Mouse (Mus musculus): Measurements from ENCODE around the gene Ripor2. TPM values are rescaled to one million over a fixed set of nuclear protein-coding genes. Genes with fewer than 3 reads are reported as not detected.

The Ripor2 gene
- total and polyA plus RNA-seq, 3 experiments, result 4.7 to 8.2 (median 7.4) TPM

GRCm38 (mm10) chr13:24634346-24635120, 52.5 kb downstream of the Ripor2 start:
- no peaks in the 10 kb centered on the region for H3K4me1 ChIP-seq (ENCODE audit: control insufficient read depth, insufficient read depth, low read length)
- intact Hi-C loops (cut with DNase I), result no loop called here
- H3K27me3 ChIP-seq (ENCODE audit: control insufficient read depth, insufficient read depth, low read length), result no peaks in the 10 kb centered on the region
- H3K36me3 ChIP-seq (ENCODE audit: control insufficient read depth, insufficient read depth, low read length), result no peaks in the 10 kb centered on the region
- H3K9ac ChIP-seq (ENCODE audit: low read depth, low read length), result no peak overlapping the region
- no peak for DNase-seq
- H3K4me3 ChIP-seq, result no peak overlapping the region
- TF ChIP-seq POLR2A (IDR thresholded peaks at IDR 0.05; ENCODE audit: insufficient read depth, low read depth, low read length) (no peak), CTCF (IDR thresholded peaks at IDR 0.05) (no peak), EP300 (IDR thresholded peaks at IDR 0.05; ENCODE audit: insufficient read depth, low read depth, low read length) (no peak)
- 77% methylated on average over 13 of the region's 13 CpGs for WGBS
- no peaks in the 10 kb centered on the region for H3K79me2 ChIP-seq (replicated peaks; ENCODE audit: control insufficient read depth, insufficient read depth, low read length)
- no peak overlapping the region for H3K27ac ChIP-seq

DNA sequence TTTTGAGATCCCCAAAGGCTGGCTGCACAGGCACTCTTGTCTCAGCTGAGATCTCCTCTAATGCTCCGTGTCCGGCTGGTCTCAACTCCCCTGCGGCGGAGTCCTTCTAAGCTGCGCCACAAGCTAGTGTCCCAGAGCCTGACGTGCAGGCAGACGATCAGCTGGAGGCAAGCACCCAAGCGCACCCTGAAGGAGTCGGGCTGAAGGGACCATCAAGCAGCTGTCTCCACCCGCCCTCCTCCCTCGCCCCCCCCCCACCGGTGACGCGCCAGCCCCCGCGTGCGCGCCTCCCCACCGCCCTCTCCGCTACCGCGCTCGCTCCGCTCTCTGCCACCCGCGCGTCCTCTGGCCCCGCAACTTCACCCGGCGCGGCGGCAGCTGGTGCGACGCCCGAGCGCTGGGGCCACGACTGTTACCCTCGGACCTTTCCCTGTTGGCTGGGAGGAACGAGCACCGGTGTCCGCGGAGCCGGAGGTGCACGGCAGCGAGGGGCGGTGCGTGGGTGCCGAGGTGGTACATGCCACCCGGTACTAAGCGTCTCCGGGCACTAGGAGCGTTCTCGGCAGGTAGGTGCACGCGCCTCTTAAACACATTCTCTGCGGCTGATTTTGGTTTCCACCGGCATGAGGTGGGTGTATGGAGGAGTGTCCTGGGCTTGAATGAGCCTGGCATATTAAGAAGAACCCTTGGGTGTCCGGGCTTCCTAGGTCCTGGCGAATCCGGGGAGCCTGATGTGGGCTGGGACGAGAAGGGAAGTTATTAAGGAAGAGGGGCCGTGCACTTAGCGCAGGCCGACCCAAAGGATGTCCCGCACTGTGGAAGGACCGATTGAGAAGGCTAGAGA, 56.6 kb downstream of the Ripor2 start:
- under 1% methylated on average over 59 of the region's 66 CpGs for WGBS
- Histone ChIP-seq H3K4me1 (ENCODE audit: control insufficient read depth, insufficient read depth, low read length) (peaks cover 2% of the 10 kb centered on the region; the same call in 1 of the 2 replicates), H3K27me3 (ENCODE audit: control insufficient read depth, insufficient read depth, low read length) (no peaks in the 10 kb centered on the region), H3K9ac (ENCODE audit: low read depth, low read length) (peak overlapping the region; percentile 85), H3K4me3 (peak overlapping the region; percentile 53), H3K36me3 (ENCODE audit: control insufficient read depth, insufficient read depth, low read length) (no peaks in the 10 kb centered on the region), H3K79me2 (replicated peaks; ENCODE audit: control insufficient read depth, insufficient read depth, low read length) (no peaks in the 10 kb centered on the region), H3K27ac (peak overlapping the region; percentile 12)
- TF ChIP-seq EP300 (IDR thresholded peaks at IDR 0.05; ENCODE audit: insufficient read depth, low read depth, low read length) (no peak), POLR2A (IDR thresholded peaks at IDR 0.05; ENCODE audit: insufficient read depth, low read depth, low read length) (no peak), CTCF (IDR thresholded peaks at IDR 0.05) (no peak)
- intact Hi-C loops (cut with DNase I), result no loop called here
- DNase-seq, result peak; percentile 58 to 62

- peak; percentile 27 to 50 for DNase-seq
- Histone ChIP-seq H3K9ac (ENCODE audit: low read depth, low read length) (peak overlapping the region; percentile 85), H3K36me3 (ENCODE audit: control insufficient read depth, insufficient read depth, low read length) (no peaks in the 10 kb centered on the region), H3K4me1 (ENCODE audit: control insufficient read depth, insufficient read depth, low read length) (peaks cover 5% of the 10 kb centered on the region; the same call in 1 of the 2 replicates), H3K27ac (peak overlapping the region; percentile 12), H3K27me3 (ENCODE audit: control insufficient read depth, insufficient read depth, low read length) (no peaks in the 10 kb centered on the region), H3K4me3 (peak overlapping the region; percentile 53), H3K79me2 (replicated peaks; ENCODE audit: control insufficient read depth, insufficient read depth, low read length) (no peaks in the 10 kb centered on the region)
- intact Hi-C loops (cut with DNase I), result no loop called here
- 24% methylated on average over 22 of the region's 22 CpGs for WGBS
- no peak for TF ChIP-seq POLR2A (IDR thresholded peaks at IDR 0.05; ENCODE audit: insufficient read depth, low read depth, low read length)
- no peak for TF ChIP-seq CTCF (IDR thresholded peaks at IDR 0.05)
- TF ChIP-seq EP300 (IDR thresholded peaks at IDR 0.05; ENCODE audit: insufficient read depth, low read depth, low read length), result no peak
Observed at GRCm38 (mm10) chr13:24639215-24640165, 57.5 kb downstream of the Ripor2 start.

- DNase-seq, result no peak
- 48% methylated on average over 4 of the region's 4 CpGs for WGBS
Observed at GRCm38 (mm10) chr13:24640166-24640560, 58.2 kb downstream of the Ripor2 start.

GRCm38 (mm10) chr13:24640836-24641385, 58.9 kb downstream of the Ripor2 start:
- DNase-seq, result no peak
- 82% methylated on average over 3 of the region's 3 CpGs for WGBS
- Histone ChIP-seq H3K27me3 (ENCODE audit: control insufficient read depth, insufficient read depth, low read length) (no peaks in the 10 kb centered on the region), H3K36me3 (ENCODE audit: control insufficient read depth, insufficient read depth, low read length) (no peaks in the 10 kb centered on the region), H3K4me3 (no peak overlapping the region), H3K9ac (ENCODE audit: low read depth, low read length) (no peak overlapping the region), H3K27ac (no peak overlapping the region), H3K79me2 (replicated peaks; ENCODE audit: control insufficient read depth, insufficient read depth, low read length) (no peaks in the 10 kb centered on the region), H3K4me1 (ENCODE audit: control insufficient read depth, insufficient read depth, low read length) (peaks cover 5% of the 10 kb centered on the region; the same call in 1 of the 2 replicates)
- no peak for TF ChIP-seq CTCF (IDR thresholded peaks at IDR 0.05)
- no peak for TF ChIP-seq POLR2A (IDR thresholded peaks at IDR 0.05; ENCODE audit: insufficient read depth, low read depth, low read length)
- TF ChIP-seq EP300 (IDR thresholded peaks at IDR 0.05; ENCODE audit: insufficient read depth, low read depth, low read length), result no peak
- intact Hi-C loops (cut with DNase I), result no loop called here

More at GRCm38 (mm10) chr13:24640166-24640560, 58.2 kb downstream of the Ripor2 start:
- Histone ChIP-seq H3K27ac (peak overlapping the region; percentile 4; the same call in 1 of the 2 replicates), H3K27me3 (ENCODE audit: control insufficient read depth, insufficient read depth, low read length) (no peaks in the 10 kb centered on the region), H3K9ac (ENCODE audit: low read depth, low read length) (no peak overlapping the region), H3K36me3 (ENCODE audit: control insufficient read depth, insufficient read depth, low read length) (no peaks in the 10 kb centered on the region), H3K4me1 (ENCODE audit: control insufficient read depth, insufficient read depth, low read length) (peaks cover 5% of the 10 kb centered on the region; the same call in 1 of the 2 replicates), H3K4me3 (no peak overlapping the region), H3K79me2 (replicated peaks; ENCODE audit: control insufficient read depth, insufficient read depth, low read length) (no peaks in the 10 kb centered on the region)
- intact Hi-C loops (cut with DNase I), result no loop called here
- TF ChIP-seq POLR2A (IDR thresholded peaks at IDR 0.05; ENCODE audit: insufficient read depth, low read depth, low read length) (no peak), EP300 (IDR thresholded peaks at IDR 0.05; ENCODE audit: insufficient read depth, low read depth, low read length) (no peak), CTCF (IDR thresholded peaks at IDR 0.05) (peak; percentile 15; the same call in 1 of the 2 replicates)

Data from heart, adult 2 months (tissue).